Mouse (Mus musculus) hindbrain, embryonic 15.5 days (tissue): ENCODE measurements at regions not wholly inside any gene's neighbourhood (a gene's known extent, or its start where the extent isn't known, plus 50 kb on each side); places are given as distances from the start of the nearest gene placed in this dataset.

Experiments used
- ATAC-seq: fragments of 200-750 bp; cut with Nextera tagmentation; 2 replicates; pipeline ENCODE4 v1.8.0; 2017; ENCODE audit warnings: low read depth, moderate number of reproducible peaks, moderate TSS enrichment; ENCODE audit not compliant: low FRiP score
- H3K27ac ChIP-seq: fragments of 300-500 bp; sonication (generic); replicated peaks from 2 replicates; pipeline ENCODE4 v1.5.1; 2015; ENCODE audit warnings: mild to moderate bottlenecking, inconsistent platforms
- H3K27me3 ChIP-seq: fragments of 300-500 bp; sonication (generic); 2 replicates; pipeline ENCODE4 v1.6.1; 2015; ENCODE audit warnings: control low read depth, inconsistent platforms
- H3K36me3 ChIP-seq: fragments of 300-500 bp; sonication (generic); 2 replicates; pipeline ENCODE4 v1.6.1; 2015; ENCODE audit warnings: control low read depth, inconsistent platforms
- H3K4me1 ChIP-seq: fragments of 300-500 bp; sonication (generic); replicated peaks from 2 replicates; pipeline ENCODE4 v1.6.1; 2015; ENCODE audit warnings: control low read depth, inconsistent platforms
- H3K4me2 ChIP-seq: fragments of 300-500 bp; sonication (generic); 2 replicates; pipeline ENCODE4 v1.6.1; 2015; ENCODE audit warnings: moderate library complexity, mild to moderate bottlenecking, inconsistent platforms
- H3K4me3 ChIP-seq: fragments of 300-500 bp; sonication (generic); 2 replicates; pipeline ENCODE4 v1.5.1; 2015; ENCODE audit warnings: mild to moderate bottlenecking, inconsistent platforms
- H3K9ac ChIP-seq: fragments of 300-500 bp; sonication (generic); 2 replicates; pipeline ENCODE4 v1.6.1; 2015; ENCODE audit warnings: inconsistent platforms
- H3K9me3 ChIP-seq: fragments of 300-500 bp; sonication (generic); 2 replicates; pipeline ENCODE4 v1.6.1; 2016; ENCODE audit warnings: control low read depth, inconsistent platforms
- WGBS: fragments of 180-500 bp; shearing (Covaris S2); methylation state at CpG from one replicate; pipeline ENCODE4 v1.1.7; 2015; 5-methylcytosine and 5-hydroxymethylcytosine counted together

DNA sequence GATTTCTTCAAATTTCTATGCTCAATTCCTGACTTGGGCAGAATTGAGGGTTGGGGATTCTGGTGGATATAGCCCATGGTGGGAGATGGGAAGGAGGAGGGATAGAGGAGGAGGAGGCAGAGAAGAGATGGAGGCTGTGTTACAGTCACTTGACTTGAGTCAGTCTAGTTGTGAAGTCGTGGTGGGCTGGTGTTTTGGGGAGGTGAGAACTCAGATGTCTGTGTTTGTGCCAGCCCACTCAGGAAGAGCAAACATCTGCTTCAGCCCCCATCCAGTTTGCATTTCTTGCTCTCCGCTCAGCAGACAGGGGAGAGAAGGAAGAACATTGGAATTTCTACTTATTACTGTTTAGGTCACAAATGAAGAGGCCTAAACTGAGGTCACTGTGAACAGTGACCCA is 189.9 kb upstream of the Plpp4 start:
- ATAC-seq, result no peak
- H3K4me1 ChIP-seq, result no peaks in the 10 kb centered on the region
- H3K9ac ChIP-seq, result no peak overlapping the region
- 93% methylated on average over 2 of the region's 2 CpGs for WGBS
- no peak overlapping the region for H3K4me2 ChIP-seq
- no peaks in the 10 kb centered on the region for H3K27me3 ChIP-seq
- no peak overlapping the region for H3K27ac ChIP-seq
- no peak overlapping the region for H3K4me3 ChIP-seq
- no peaks in the 10 kb centered on the region for H3K9me3 ChIP-seq
- no peaks in the 10 kb centered on the region for H3K36me3 ChIP-seq

DNA sequence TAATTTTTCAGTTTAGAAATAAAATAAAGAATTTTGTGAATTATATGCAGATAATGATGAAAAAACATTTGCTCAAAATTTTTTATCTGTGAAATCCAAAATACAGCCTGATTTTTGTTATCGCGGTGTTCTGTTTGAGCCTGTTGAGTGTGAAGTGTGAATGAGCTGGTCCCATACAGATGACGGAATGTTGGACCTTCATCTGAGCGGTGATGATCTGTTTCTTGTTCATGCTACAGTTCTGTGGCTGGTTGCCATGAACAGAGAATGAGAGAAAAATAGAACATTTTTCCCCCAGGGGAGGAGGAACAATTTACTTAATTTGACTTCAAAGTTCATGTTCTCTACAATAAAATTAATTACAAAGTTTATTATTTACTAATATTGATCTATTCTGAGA is 188.7 kb upstream of the Plpp4 start:
- no peaks in the 10 kb centered on the region for H3K27me3 ChIP-seq
- H3K36me3 ChIP-seq, result no peaks in the 10 kb centered on the region
- H3K9me3 ChIP-seq, result no peaks in the 10 kb centered on the region
- H3K4me1 ChIP-seq, result no peaks in the 10 kb centered on the region
- H3K4me3 ChIP-seq, result no peak overlapping the region
- H3K4me2 ChIP-seq, result no peak overlapping the region
- no peak for ATAC-seq
- H3K9ac ChIP-seq, result no peak overlapping the region
- WGBS, result 90% methylated on average over 4 of the region's 4 CpGs
- no peak overlapping the region for H3K27ac ChIP-seq

DNA sequence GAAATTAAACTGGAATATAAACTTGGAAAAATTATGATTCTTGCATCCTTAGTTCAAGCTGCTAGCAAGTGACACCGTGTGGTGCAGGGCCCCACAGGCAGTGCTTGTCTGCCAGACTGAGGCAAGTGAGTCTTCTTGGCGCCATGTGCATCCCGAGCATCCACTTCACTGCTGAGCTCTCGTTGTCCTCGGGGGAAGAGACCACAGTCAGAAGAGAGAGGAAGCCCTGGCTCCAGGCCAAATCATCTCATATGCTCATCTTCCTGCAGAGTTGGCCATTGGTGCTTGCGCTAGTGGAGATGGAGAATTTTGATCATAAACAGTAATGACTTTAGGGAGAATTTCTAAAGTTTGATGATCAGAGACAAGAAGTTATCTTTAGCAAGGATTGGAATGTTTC is 177.0 kb upstream of the Plpp4 start:
- 75% methylated on average over 6 of the region's 6 CpGs for WGBS
- Histone ChIP-seq H3K9ac (no peak overlapping the region), H3K4me2 (no peak overlapping the region), H3K4me1 (no peaks in the 10 kb centered on the region), H3K4me3 (no peak overlapping the region), H3K36me3 (no peaks in the 10 kb centered on the region), H3K27ac (no peak overlapping the region), H3K27me3 (no peaks in the 10 kb centered on the region), H3K9me3 (no peaks in the 10 kb centered on the region)
- ATAC-seq, result no peak

DNA sequence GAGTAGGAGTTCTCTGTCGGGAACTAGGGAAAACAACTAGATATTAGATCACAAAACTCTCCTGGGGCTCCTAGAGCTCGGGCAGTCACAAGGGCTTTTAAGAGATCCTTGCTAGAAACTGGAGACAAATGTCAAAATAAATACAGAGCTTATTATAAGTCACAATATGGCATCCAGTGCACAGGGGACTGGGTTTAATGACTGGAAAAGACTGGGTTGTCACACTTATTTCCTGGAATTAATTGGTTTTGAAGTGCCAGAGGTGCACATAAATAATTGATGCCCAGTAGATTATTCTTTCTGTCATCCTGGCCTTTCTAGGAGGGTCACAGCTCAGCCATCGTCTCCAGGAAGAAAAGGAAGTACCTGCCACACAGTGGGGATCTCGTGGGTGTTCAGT is 165.4 kb upstream of the Plpp4 start:
- H3K4me3 ChIP-seq, result no peak overlapping the region
- H3K36me3 ChIP-seq, result no peaks in the 10 kb centered on the region
- H3K27ac ChIP-seq, result no peak overlapping the region
- H3K27me3 ChIP-seq, result no peaks in the 10 kb centered on the region
- no peak for ATAC-seq
- no peaks in the 10 kb centered on the region for H3K9me3 ChIP-seq
- H3K9ac ChIP-seq, result no peak overlapping the region
- no peak overlapping the region for H3K4me2 ChIP-seq
- WGBS, result 28% methylated on average over 4 of the region's 4 CpGs
- no peaks in the 10 kb centered on the region for H3K4me1 ChIP-seq

DNA sequence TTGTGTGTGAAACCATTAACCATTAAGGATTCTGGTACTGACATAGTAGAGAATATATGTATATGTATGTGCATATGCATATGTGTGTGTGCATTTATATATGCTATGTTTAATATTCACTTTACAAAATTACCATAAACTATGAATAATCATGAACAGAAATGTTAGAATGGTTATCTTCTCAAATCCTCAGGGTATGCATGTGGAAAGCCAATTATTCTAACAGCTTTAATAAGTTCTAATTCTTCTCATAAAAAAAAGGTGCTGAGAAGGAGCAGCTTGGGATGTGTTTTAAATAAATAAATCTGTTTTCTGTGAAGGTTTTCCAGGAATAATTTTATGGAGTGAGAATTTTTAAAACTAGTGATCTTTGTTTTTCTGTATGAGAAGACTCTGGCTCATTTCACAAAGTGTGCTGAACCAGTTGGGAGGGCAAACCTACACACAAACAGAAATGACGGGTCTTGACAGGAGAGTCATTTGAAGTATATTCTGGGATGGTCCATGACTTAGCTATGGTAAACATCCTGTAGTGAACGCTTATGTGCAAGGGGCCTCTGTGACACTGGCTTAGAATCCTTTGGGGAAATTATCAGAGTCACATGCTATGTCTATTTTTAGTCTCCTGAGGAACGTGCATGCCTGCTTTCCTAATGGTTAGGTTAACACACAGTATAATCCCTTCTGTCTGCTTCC is 160.3 kb upstream of the Plpp4 start:
- WGBS, result 44% methylated on average over 3 of the region's 3 CpGs
- no peak overlapping the region for H3K9ac ChIP-seq
- H3K27ac ChIP-seq, result no peak overlapping the region
- no peaks in the 10 kb centered on the region for H3K9me3 ChIP-seq
- H3K4me3 ChIP-seq, result no peak overlapping the region
- no peak for ATAC-seq
- H3K36me3 ChIP-seq, result no peaks in the 10 kb centered on the region
- no peaks in the 10 kb centered on the region for H3K27me3 ChIP-seq
- H3K4me1 ChIP-seq, result 0 out of 2 replicates have a peak, but pooled peaks cover 3% of the 10 kb centered on the region
- no peak overlapping the region for H3K4me2 ChIP-seq

DNA sequence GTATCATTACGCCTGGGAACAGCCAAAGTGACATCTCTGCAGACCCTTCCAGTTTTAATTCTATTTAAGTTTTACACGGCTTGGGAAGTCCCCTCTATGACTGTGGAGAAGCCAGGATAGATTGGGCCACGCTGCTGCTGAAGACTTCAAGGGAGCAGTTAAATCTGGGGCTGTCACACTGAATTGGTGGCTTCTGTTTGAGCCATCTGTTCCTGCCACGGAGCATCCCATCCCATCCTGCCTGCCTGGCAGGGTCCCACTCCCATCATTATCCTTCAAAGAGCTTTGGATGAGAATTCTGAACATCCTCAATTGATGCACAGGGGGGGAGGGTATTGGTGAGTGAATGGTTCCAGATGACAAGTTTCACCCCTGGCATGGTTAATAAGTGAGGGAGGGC is 154.4 kb upstream of the Plpp4 start:
- no peak overlapping the region for H3K27ac ChIP-seq
- no peaks in the 10 kb centered on the region for H3K4me1 ChIP-seq
- 45% methylated on average over 4 of the region's 4 CpGs for WGBS
- no peak overlapping the region for H3K4me2 ChIP-seq
- ATAC-seq, result no peak
- no peaks in the 10 kb centered on the region for H3K9me3 ChIP-seq
- H3K9ac ChIP-seq, result no peak overlapping the region
- no peaks in the 10 kb centered on the region for H3K27me3 ChIP-seq
- H3K4me3 ChIP-seq, result no peak overlapping the region
- H3K36me3 ChIP-seq, result no peaks in the 10 kb centered on the region

DNA sequence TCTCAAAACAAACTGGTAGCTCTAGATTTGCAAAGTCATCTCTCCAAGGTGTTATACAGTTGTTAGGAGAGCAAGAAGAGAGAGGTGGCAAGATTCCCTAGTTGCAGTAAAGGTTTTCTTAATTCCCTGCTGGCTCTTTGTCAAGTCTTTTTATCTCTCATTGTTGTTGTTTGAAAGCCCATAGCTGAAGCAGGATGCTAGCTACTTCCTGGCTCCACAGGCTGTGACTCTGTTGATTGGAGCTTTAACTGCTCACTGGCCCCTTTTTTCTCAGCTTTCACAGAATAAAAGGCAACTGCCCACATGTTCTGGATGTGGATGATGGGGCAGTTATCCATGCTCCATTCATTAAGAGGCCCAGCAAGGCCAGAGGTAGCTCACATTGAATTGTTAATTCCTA is 122.7 kb upstream of the Plpp4 start:
- Histone ChIP-seq H3K36me3 (no peaks in the 10 kb centered on the region), H3K9ac (no peak overlapping the region), H3K4me1 (peaks cover 4% of the 10 kb centered on the region; the same call in 1 of the 2 replicates), H3K4me3 (no peak overlapping the region), H3K9me3 (no peaks in the 10 kb centered on the region), H3K27ac (no peak overlapping the region), H3K4me2 (no peak overlapping the region), H3K27me3 (no peaks in the 10 kb centered on the region)
- ATAC-seq, result no peak

DNA sequence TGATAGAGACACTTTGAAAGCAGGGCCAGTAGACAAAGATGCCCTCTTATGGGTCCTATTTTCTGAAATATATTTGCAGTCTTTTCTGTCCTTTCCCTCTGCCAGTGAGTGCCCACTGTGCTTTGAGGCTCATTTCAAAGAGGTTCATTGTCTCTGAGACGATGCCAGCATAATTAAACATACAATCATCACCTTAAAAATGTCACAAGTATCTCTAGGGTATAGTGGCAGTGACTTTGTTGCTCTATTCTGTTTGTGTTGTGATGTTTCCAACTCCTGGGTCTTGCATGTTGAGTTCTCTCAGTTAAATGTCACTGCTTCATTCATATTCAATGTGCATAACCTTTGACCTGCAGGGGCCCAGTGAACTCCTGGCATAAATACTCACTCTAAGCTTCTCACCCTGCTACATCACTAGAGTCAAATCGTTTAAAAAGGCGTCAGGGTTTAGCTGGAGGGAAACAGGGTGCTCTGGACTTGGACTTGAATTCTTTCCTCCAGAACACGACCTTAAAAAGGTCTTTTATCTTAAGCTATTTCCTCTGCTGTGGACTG is 122.1 kb upstream of the Plpp4 start:
- H3K4me3 ChIP-seq, result no peak overlapping the region
- H3K27ac ChIP-seq, result no peak overlapping the region
- H3K4me1 ChIP-seq, result peaks cover 4% of the 10 kb centered on the region; the same call in 1 of the 2 replicates
- H3K27me3 ChIP-seq, result no peaks in the 10 kb centered on the region
- WGBS, result 5% methylated on average over 4 of the region's 4 CpGs
- H3K4me2 ChIP-seq, result no peak overlapping the region
- no peaks in the 10 kb centered on the region for H3K36me3 ChIP-seq
- no peak for ATAC-seq
- no peaks in the 10 kb centered on the region for H3K9me3 ChIP-seq
- H3K9ac ChIP-seq, result no peak overlapping the region

DNA sequence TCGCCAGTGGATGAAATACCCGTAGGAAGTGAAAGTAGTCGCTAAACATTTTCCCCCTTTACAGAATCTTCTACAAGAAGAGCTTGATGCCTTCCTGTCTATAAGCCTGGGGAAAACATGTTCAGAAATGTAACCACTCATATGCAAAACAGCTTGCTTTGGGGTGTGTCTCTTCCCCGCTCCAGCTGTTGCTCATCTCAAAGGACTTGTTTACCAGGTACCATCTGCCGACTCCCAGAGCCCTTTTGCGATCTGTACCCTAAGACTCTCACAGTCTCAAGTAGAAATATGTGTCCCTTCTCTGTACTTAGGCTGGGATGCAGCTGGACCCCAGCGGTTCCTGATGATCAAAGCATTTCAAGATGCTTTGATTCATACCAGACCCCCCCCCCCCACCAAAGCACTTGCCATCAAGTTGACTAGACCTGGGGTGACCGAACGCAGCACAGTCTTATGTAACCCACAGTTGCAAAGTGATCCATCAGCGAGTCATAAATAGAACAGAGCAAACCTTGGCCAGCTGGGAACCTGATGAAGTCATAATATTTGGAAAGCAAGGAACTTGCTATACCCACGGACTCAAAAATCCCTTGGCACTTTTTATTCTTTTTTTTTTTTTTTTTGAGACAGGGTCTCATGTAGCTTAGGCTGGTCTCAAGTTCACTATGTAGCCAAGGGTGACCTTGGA is 119.4 kb upstream of the Plpp4 start:
- ATAC-seq, result no peak

DNA sequence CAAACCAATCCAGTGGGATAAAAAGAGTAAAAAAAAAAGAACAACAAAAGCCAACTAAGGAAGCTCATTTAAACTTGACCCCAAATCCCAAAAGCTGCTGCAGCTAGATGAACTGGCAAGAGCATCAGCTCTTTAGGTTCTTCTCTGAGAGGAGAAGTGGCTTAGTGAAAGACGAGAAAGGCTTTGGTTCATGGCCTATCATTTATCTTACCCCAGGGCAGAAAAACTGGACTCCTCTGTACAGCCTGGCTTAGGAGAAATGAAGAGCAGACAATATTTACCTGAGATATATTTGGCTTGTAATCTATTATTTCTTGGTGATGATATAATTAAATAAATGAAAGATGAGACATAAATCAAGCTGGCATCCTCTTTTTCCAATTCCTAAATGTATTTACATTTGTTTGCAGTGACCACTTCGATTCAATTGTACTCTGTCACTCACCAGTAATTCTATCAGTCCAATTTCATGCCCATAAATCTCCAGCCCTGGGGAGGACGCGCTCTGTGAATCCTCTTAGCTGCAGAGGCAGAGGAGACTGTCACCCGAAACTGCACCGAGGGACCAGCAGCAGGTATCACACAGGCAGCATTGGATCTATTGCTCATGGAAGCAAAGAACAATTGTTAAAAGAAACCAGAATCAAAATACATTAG is 114.8 kb upstream of the Plpp4 start:
- Histone ChIP-seq H3K4me1 (no peaks in the 10 kb centered on the region), H3K9ac (no peak overlapping the region), H3K4me3 (no peak overlapping the region), H3K36me3 (no peaks in the 10 kb centered on the region), H3K27me3 (no peaks in the 10 kb centered on the region), H3K4me2 (no peak overlapping the region), H3K9me3 (no peaks in the 10 kb centered on the region), H3K27ac (no peak overlapping the region)
- no peak for ATAC-seq
- 32% methylated on average over 6 of the region's 6 CpGs for WGBS

More for the DNA sequence above, 119.4 kb upstream of the Plpp4 start:
- H3K4me2 ChIP-seq, result no peak overlapping the region
- no peak overlapping the region for H3K27ac ChIP-seq
- no peaks in the 10 kb centered on the region for H3K9me3 ChIP-seq
- no peak overlapping the region for H3K4me3 ChIP-seq
- H3K36me3 ChIP-seq, result no peaks in the 10 kb centered on the region
- WGBS, result 91% methylated on average over 11 of the region's 11 CpGs
- H3K9ac ChIP-seq, result no peak overlapping the region
- peaks cover 4% of the 10 kb centered on the region; the same call in 1 of the 2 replicates for H3K4me1 ChIP-seq
- H3K27me3 ChIP-seq, result no peaks in the 10 kb centered on the region

DNA sequence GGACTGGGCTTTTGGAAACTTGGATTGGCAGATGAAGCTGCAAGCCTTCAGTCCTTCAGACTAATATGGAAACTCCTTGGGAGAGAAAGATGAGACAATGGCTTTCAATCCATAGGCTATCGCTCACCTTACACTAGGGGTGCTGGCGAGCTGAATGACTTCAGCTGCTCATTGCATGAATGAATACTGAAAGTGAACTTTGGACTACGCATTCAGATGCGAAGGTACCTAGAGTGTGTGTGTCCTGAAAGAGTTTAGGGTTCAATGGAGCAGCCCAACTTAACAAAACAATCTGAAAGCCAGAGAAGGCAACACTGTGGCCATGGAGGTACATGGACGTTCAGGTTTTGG is 114.3 kb upstream of the Plpp4 start:
- no peak for ATAC-seq
- no peak overlapping the region for H3K27ac ChIP-seq
- no peaks in the 10 kb centered on the region for H3K9me3 ChIP-seq
- WGBS, result 64% methylated on average over 5 of the region's 5 CpGs
- H3K4me3 ChIP-seq, result no peak overlapping the region
- no peaks in the 10 kb centered on the region for H3K36me3 ChIP-seq
- no peak overlapping the region for H3K4me2 ChIP-seq
- H3K27me3 ChIP-seq, result no peaks in the 10 kb centered on the region
- no peak overlapping the region for H3K9ac ChIP-seq
- H3K4me1 ChIP-seq, result no peaks in the 10 kb centered on the region

DNA sequence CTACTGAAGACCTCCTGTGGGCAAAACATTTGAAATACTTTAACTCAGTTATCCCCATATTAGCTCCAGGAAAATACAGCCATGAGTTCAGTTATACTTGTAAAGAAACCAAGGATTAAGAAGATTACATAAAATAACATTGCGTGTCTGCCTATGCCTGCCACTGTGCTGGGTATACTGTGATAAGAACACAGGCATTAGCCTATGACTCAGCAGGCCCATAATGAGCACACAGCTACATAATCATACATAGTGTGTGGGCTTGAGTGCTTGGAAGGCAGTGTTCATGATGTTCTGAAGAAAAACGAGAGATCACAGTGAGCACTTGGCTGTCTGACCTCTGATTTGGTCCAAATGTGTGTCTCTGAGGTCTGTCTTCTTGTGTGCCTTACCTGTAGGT is 101.3 kb upstream of the Plpp4 start:
- Histone ChIP-seq H3K4me3 (no peak overlapping the region), H3K9ac (no peak overlapping the region), H3K4me1 (no peaks in the 10 kb centered on the region), H3K4me2 (no peak overlapping the region), H3K27ac (no peak overlapping the region), H3K27me3 (no peaks in the 10 kb centered on the region), H3K36me3 (no peaks in the 10 kb centered on the region), H3K9me3 (no peaks in the 10 kb centered on the region; the same call in 1 of the 2 replicates)
- no peak for ATAC-seq
- WGBS, result 89% methylated on average over 2 of the region's 2 CpGs
